In the genomic region with DNA sequence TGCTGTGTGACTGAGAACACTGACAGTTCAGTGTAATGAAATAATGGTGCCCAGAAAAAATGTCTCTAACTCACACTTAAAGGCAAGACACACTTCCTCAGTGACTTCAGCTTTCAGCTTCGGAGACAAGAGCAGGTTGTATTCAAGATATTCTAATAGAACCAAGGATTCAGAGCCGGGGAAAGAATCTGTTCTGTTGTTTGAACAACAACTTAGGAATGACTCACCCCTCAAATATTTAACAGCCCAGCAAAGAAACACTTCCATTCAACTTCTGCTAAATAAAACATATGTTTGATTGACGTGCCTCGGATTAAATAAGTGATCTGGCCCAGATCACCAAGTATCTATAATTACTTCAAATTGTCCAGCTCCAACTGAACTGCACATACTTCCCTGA, we compare ENCODE assay signal across 22 mouse cellular contexts.
"Had no signal": no experiment of that assay in that cellular context is flagged by ENCODE, and none has a peak within 500 bp of the region (broad histone marks: within the 10 kb centered on the region; RNA-seq: fewer than 3 reads in every experiment).

No protein-coding gene starts in this region.

- H3K36me3 ChIP-seq: limb, embryonic 12.5 days; limb, embryonic 15.5 days; neural tube, embryonic 12.5 days; neural tube, embryonic 15.5 days had no signal

- H3K4me3 ChIP-seq: limb, embryonic 12.5 days; limb, embryonic 15.5 days; neural tube, embryonic 12.5 days; neural tube, embryonic 15.5 days had no signal

- H3K27me3 ChIP-seq: limb, embryonic 12.5 days; limb, embryonic 15.5 days; neural tube, embryonic 12.5 days; neural tube, embryonic 15.5 days had no signal

- H3K9me3 ChIP-seq: limb, embryonic 12.5 days; limb, embryonic 15.5 days; neural tube, embryonic 12.5 days had no signal

- DNase-seq: kidney, adult 9 months; kidney, postnatal 14 days; kidney, postnatal 4 days; left cerebral cortex, postnatal 4 days; lung, adult 2 months; lung, postnatal 10 days; lung, postnatal 36 days; midbrain, embryonic 14.5 days; right cerebral cortex, adult 18-20 months; right cerebral cortex, postnatal 14 days; right cerebral cortex, postnatal 4 days; thymus, adult 2 months; thymus, postnatal 14 days; thymus, postnatal 4 days had no signal

- H3K4me1 ChIP-seq: limb, embryonic 12.5 days; limb, embryonic 15.5 days; neural tube, embryonic 12.5 days; neural tube, embryonic 15.5 days had no signal

- H3K27ac ChIP-seq: limb, embryonic 12.5 days; limb, embryonic 15.5 days; liver, embryonic 14.5 days; neural tube, embryonic 12.5 days; neural tube, embryonic 15.5 days; stomach, postnatal 0 days had no signal

- H3K4me2 ChIP-seq: limb, embryonic 12.5 days; limb, embryonic 15.5 days; liver, embryonic 11.5 days; midbrain, embryonic 11.5 days; neural tube, embryonic 12.5 days; neural tube, embryonic 15.5 days had no signal

- H3K9ac ChIP-seq: limb, embryonic 12.5 days; limb, embryonic 15.5 days; liver, embryonic 14.5 days; neural tube, embryonic 12.5 days; neural tube, embryonic 15.5 days had no signal
